Mouse (Mus musculus) erythroid progenitor cell, adult 5-6 weeks (primary cell): Measurements from ENCODE around the gene Gm13128. TPM values are rescaled to one million over a fixed set of nuclear protein-coding genes. Genes with fewer than 3 reads are reported as not detected.
"Not testable (repeated sequence)": the region's sequence is repeated elsewhere in the genome, so short reads cannot be mapped to it uniquely, and the experiment has no call there.

ENCODE experiments used
- ATAC-seq: replicated peaks from 2 replicates; pipeline ENCODE4 v1.8.0; 2016; ENCODE audit warnings: moderate number of reproducible peaks, mild to moderate bottlenecking, moderate TSS enrichment, inconsistent platforms; ENCODE audit not compliant: poor library complexity, low FRiP score, severe bottlenecking
- total RNA-seq, 2 experiments: library from RNA; stranded (forward) in 1 of 2; stranded (reverse) in 1 of 2; fragments of 150-400 nt in 1 of 2; fragments of 186-747, 209-891 nt in 1 of 2; gene quantifications; 2 replicates each; pipeline versions ENCODE4 v1.2.3 to v1.2.4; 2015 to 2017; ENCODE audit warnings: low replicate concordance in 2 of 2

Gm13128 gene
- total RNA-seq (2015; ENCODE audit: low replicate concordance), result not detected in 2 replicates
- not detected in 2 replicates for total RNA-seq (2017; ENCODE audit: low replicate concordance)

GRCm38 (mm10) chr4:144329949-144330348 lies at the start of gene Gm13128:
Gene Gm13128, plus strand, starts transcription at chr4:144330249.
- ATAC-seq, result not testable (repeated sequence)

- not testable (repeated sequence) for ATAC-seq
Observed at GRCm38 (mm10) chr4:144280388-144280787, 49.7 kb upstream of the Gm13128 start, which contains the start of gene Pramel5. Gene Pramel5, minus strand, starts transcription at chr4:144280488.

GRCm38 (mm10) chr4:144299414-144299813 lies 30.6 kb upstream of the Gm13128 start:
- ATAC-seq, result not testable (repeated sequence)

- not testable (repeated sequence) for ATAC-seq
Observed at GRCm38 (mm10) chr4:144312666-144313460, 17.2 kb upstream of the Gm13128 start.

GRCm38 (mm10) chr4:144335856-144336255 lies 5.8 kb downstream of the Gm13128 start:
- not testable (repeated sequence) for ATAC-seq

GRCm38 (mm10) chr4:144357642-144358041 lies 27.6 kb downstream of the Gm13128 start, which contains the start of gene Gm13119:
Gene Gm13119, plus strand, starts transcription at chr4:144357942.
- not testable (repeated sequence) for ATAC-seq

GRCm38 (mm10) chr4:144377911-144378310 lies 47.9 kb downstream of the Gm13128 start, which contains the start of gene Pramef20:
Gene Pramef20, minus strand, starts transcription at chr4:144377933.
- no peak for ATAC-seq

Other genes with a start within 250 kb of the Gm13128 start
- gene Gm13102, start 223.8 kb upstream of the Gm13128 start, total RNA-seq (2015; ENCODE audit: low replicate concordance), result not detected in 2 replicates
- not detected in 2 replicates for gene Gm13102, start 223.8 kb upstream of the Gm13128 start, total RNA-seq (2017; ENCODE audit: low replicate concordance)
- not detected in 2 replicates for gene Oog3, start 167.6 kb upstream of the Gm13128 start, total RNA-seq (2015; ENCODE audit: low replicate concordance)
- not detected in 2 replicates for gene Oog3, start 167.6 kb upstream of the Gm13128 start, total RNA-seq (2017; ENCODE audit: low replicate concordance)
- not detected in 2 replicates for gene Oog2, start 139.5 kb upstream of the Gm13128 start, total RNA-seq (2015; ENCODE audit: low replicate concordance)
- not detected in 2 replicates for gene Oog2, start 139.5 kb upstream of the Gm13128 start, total RNA-seq (2017; ENCODE audit: low replicate concordance)
- not detected in 2 replicates for gene C87977, start 116.9 kb upstream of the Gm13128 start, total RNA-seq (2015; ENCODE audit: low replicate concordance)
- gene C87977, start 116.9 kb upstream of the Gm13128 start, total RNA-seq (2017; ENCODE audit: low replicate concordance), result not detected in 2 replicates
- gene Pramel5, start 49.8 kb upstream of the Gm13128 start, total RNA-seq (2015; ENCODE audit: low replicate concordance), result not detected in 2 replicates
- not detected in 2 replicates for gene Pramel5, start 49.8 kb upstream of the Gm13128 start, total RNA-seq (2017; ENCODE audit: low replicate concordance)
- not detected in 2 replicates for gene Gm13119, start 27.7 kb downstream of the Gm13128 start, total RNA-seq (2015; ENCODE audit: low replicate concordance)
- not detected in 2 replicates for gene Gm13119, start 27.7 kb downstream of the Gm13128 start, total RNA-seq (2017; ENCODE audit: low replicate concordance)
- not detected in 2 replicates for gene Pramef20, start 47.7 kb downstream of the Gm13128 start, total RNA-seq (2015; ENCODE audit: low replicate concordance)
- gene Pramef20, start 47.7 kb downstream of the Gm13128 start, total RNA-seq (2017; ENCODE audit: low replicate concordance), result not detected in 2 replicates
- not detected in 2 replicates for gene Pramef12, start 78.2 kb downstream of the Gm13128 start, total RNA-seq (2015; ENCODE audit: low replicate concordance)
- not detected in 2 replicates for gene Pramef12, start 78.2 kb downstream of the Gm13128 start, total RNA-seq (2017; ENCODE audit: low replicate concordance)
- gene 1700012P22Rik, start 108.5 kb downstream of the Gm13128 start, total RNA-seq (2015; ENCODE audit: low replicate concordance), result not detected in 2 replicates
- gene 1700012P22Rik, start 108.5 kb downstream of the Gm13128 start, total RNA-seq (2017; ENCODE audit: low replicate concordance), result not detected in 2 replicates
- gene Gm9944, start 123.1 kb downstream of the Gm13128 start, total RNA-seq (2015; ENCODE audit: low replicate concordance), result not detected in 2 replicates
- gene Gm9944, start 123.1 kb downstream of the Gm13128 start, total RNA-seq (2017; ENCODE audit: low replicate concordance), result not detected in 2 replicates
- gene Aadacl3, start 133.5 kb downstream of the Gm13128 start, total RNA-seq (2015; ENCODE audit: low replicate concordance), result not detected in 2 replicates
- not detected in 2 replicates for gene Aadacl3, start 133.5 kb downstream of the Gm13128 start, total RNA-seq (2017; ENCODE audit: low replicate concordance)
- gene 9430007A20Rik, start 189.6 kb downstream of the Gm13128 start, total RNA-seq (2015; ENCODE audit: low replicate concordance), result not detected in 2 replicates
- gene 9430007A20Rik, start 189.6 kb downstream of the Gm13128 start, total RNA-seq (2017; ENCODE audit: low replicate concordance), result not detected in 2 replicates
- not detected in 2 replicates for gene Gm13124, start 234.9 kb downstream of the Gm13128 start, total RNA-seq (2015; ENCODE audit: low replicate concordance)
- gene Gm13124, start 234.9 kb downstream of the Gm13128 start, total RNA-seq (2017; ENCODE audit: low replicate concordance), result not detected in 2 replicates